Mouse (Mus musculus): ENCODE measurements around the gene Olfr1140. TPM values are rescaled to one million over a fixed set of nuclear protein-coding genes. Genes with fewer than 3 reads are reported as not detected.

Olfr1140 gene
- polyA plus RNA-seq (2015; fragmentation: Nextera tagmentation; extraction: Ambion mirVana), result not detected in 2 replicates

GRCm38 (mm10) chr2:87743452-87743851 is at the start of gene Olfr1140:
Gene Olfr1140 (plus strand): TSS chr2:87743752.
- no peak within 1 kb of the TSS for H3K9ac ChIP-seq (ENCODE audit: low read depth, low read length)
- WGBS, result 74% methylated on average over 3 of the region's 3 CpGs
- no peaks in the 10 kb centered on the region for H3K27me3 ChIP-seq (replicated peaks; ENCODE audit: control insufficient read depth, insufficient read depth, low read length)
- no peaks in the 10 kb centered on the region for H3K9me3 ChIP-seq (ENCODE audit: control insufficient read depth, low read length)
- H3K4me3 ChIP-seq (ENCODE audit: low read length), result no peak within 1 kb of the TSS
- ATAC-seq, result no peak
- no peak within 1 kb of the TSS for H3K27ac ChIP-seq (ENCODE audit: low read length)
- H3K4me1 ChIP-seq (ENCODE audit: control insufficient read depth, insufficient read depth, low read length), result no peaks in the 10 kb centered on the region
- H3K4me2 ChIP-seq (ENCODE audit: low read depth, low read length), result no peak within 1 kb of the TSS
- no peaks in the 10 kb centered on the region for H3K36me3 ChIP-seq (ENCODE audit: control insufficient read depth, insufficient read depth, low read length)

DNA sequence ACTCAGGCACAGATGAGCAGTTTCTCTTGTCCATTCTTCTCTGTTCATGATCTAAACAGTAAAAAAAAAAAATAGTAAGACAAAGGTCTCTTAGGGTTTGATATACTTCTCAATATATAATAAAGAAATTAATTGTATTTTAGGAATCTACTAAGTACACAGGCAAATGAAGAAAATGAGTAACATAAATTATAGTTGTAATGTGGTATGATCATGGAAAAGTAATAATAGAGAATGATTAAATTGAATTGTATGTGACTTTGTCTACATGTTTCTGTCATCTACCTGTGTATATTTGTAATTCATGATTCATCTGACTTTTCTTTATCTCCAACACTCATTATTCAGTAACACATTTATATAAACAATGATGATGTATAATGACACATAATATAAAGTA is 49.7 kb upstream of the Olfr1140 start, which contains the start of gene Olfr1136:
Gene Olfr1136 (minus strand): TSS at position 101 of the 400 bp plus-strand sequence.
- Histone ChIP-seq H3K36me3 (ENCODE audit: control insufficient read depth, insufficient read depth, low read length) (no peaks in the 10 kb centered on the region), H3K9me3 (ENCODE audit: control insufficient read depth, low read length) (no peaks in the 10 kb centered on the region), H3K4me2 (ENCODE audit: low read depth, low read length) (no peak within 1 kb of the TSS), H3K27ac (ENCODE audit: low read length) (no peak within 1 kb of the TSS), H3K4me1 (ENCODE audit: control insufficient read depth, insufficient read depth, low read length) (no peaks in the 10 kb centered on the region), H3K27me3 (replicated peaks; ENCODE audit: control insufficient read depth, insufficient read depth, low read length) (no peaks in the 10 kb centered on the region), H3K4me3 (ENCODE audit: low read length) (no peak within 1 kb of the TSS), H3K9ac (ENCODE audit: low read depth, low read length) (no peak within 1 kb of the TSS)
- no peak for ATAC-seq

GRCm38 (mm10) chr2:87713079-87713478 is 30.5 kb upstream of the Olfr1140 start, which contains the start of gene Olfr1137:
Gene Olfr1137 (minus strand): TSS chr2:87713179.
- Histone ChIP-seq H3K4me1 (ENCODE audit: control insufficient read depth, insufficient read depth, low read length) (no peaks in the 10 kb centered on the region), H3K27me3 (replicated peaks; ENCODE audit: control insufficient read depth, insufficient read depth, low read length) (no peaks in the 10 kb centered on the region), H3K27ac (ENCODE audit: low read length) (no peak within 1 kb of the TSS), H3K4me3 (ENCODE audit: low read length) (no peak within 1 kb of the TSS), H3K9me3 (ENCODE audit: control insufficient read depth, low read length) (no peaks in the 10 kb centered on the region), H3K36me3 (ENCODE audit: control insufficient read depth, insufficient read depth, low read length) (no peaks in the 10 kb centered on the region), H3K9ac (ENCODE audit: low read depth, low read length) (no peak within 1 kb of the TSS), H3K4me2 (ENCODE audit: low read depth, low read length) (no peak within 1 kb of the TSS)
- ATAC-seq, result no peak

DNA sequence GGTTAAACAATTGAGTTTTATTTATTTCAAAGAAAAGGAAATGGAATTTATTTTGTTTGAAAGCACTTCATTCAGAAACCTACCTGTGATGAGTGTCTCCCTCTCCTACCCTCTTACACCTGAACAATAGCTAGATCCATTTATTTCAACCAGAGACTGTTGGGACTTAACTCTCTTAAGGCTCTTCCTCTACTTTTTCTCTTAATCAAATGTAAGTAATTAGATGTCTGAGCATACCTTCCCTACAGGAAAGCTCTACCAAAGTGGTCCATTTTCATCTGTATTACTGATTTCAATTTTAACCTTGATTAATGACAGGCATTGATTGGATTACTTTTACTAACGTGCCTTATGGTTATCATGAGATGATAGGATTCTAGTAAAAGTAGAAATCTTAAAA is 3.7 kb upstream of the Olfr1140 start, which contains the start of gene Olfr1138:
Gene Olfr1138 (minus strand): TSS at position 101 of the 400 bp plus-strand sequence.
- ATAC-seq, result no peak

GRCm38 (mm10) chr2:87753891-87754290 is 10.3 kb downstream of the Olfr1140 start, which contains the start of gene Olfr1141:
Gene Olfr1141 (minus strand): TSS chr2:87753991.
- no peak within 1 kb of the TSS for H3K27ac ChIP-seq (ENCODE audit: low read length)
- no peak within 1 kb of the TSS for H3K4me2 ChIP-seq (ENCODE audit: low read depth, low read length)
- H3K9ac ChIP-seq (ENCODE audit: low read depth, low read length), result no peak within 1 kb of the TSS
- no peak within 1 kb of the TSS for H3K4me3 ChIP-seq (ENCODE audit: low read length)
- H3K36me3 ChIP-seq (ENCODE audit: control insufficient read depth, insufficient read depth, low read length), result no peaks in the 10 kb centered on the region
- H3K27me3 ChIP-seq (replicated peaks; ENCODE audit: control insufficient read depth, insufficient read depth, low read length), result no peaks in the 10 kb centered on the region
- no peaks in the 10 kb centered on the region for H3K4me1 ChIP-seq (ENCODE audit: control insufficient read depth, insufficient read depth, low read length)
- 92% methylated on average over 1 of the region's 1 CpGs for WGBS
- no peak for ATAC-seq
- H3K9me3 ChIP-seq (ENCODE audit: control insufficient read depth, low read length), result no peaks in the 10 kb centered on the region

More for the DNA sequence above, 3.7 kb upstream of the Olfr1140 start, which contains the start of gene Olfr1138:
- no peak within 1 kb of the TSS for H3K9ac ChIP-seq (ENCODE audit: low read depth, low read length)
- no peaks in the 10 kb centered on the region for H3K27me3 ChIP-seq (replicated peaks; ENCODE audit: control insufficient read depth, insufficient read depth, low read length)
- no peaks in the 10 kb centered on the region for H3K4me1 ChIP-seq (ENCODE audit: control insufficient read depth, insufficient read depth, low read length)
- H3K4me3 ChIP-seq (ENCODE audit: low read length), result no peak within 1 kb of the TSS
- 89% methylated on average over 1 of the region's 1 CpGs for WGBS
- H3K36me3 ChIP-seq (ENCODE audit: control insufficient read depth, insufficient read depth, low read length), result no peaks in the 10 kb centered on the region
- H3K4me2 ChIP-seq (ENCODE audit: low read depth, low read length), result no peak within 1 kb of the TSS
- H3K27ac ChIP-seq (ENCODE audit: low read length), result no peak within 1 kb of the TSS
- H3K9me3 ChIP-seq (ENCODE audit: control insufficient read depth, low read length), result no peaks in the 10 kb centered on the region

GRCm38 (mm10) chr2:87776143-87776542 is 32.6 kb downstream of the Olfr1140 start:
- no peak for ATAC-seq
- no peaks in the 10 kb centered on the region for H3K27me3 ChIP-seq (replicated peaks; ENCODE audit: control insufficient read depth, insufficient read depth, low read length)
- H3K4me1 ChIP-seq (ENCODE audit: control insufficient read depth, insufficient read depth, low read length), result no peaks in the 10 kb centered on the region
- H3K9me3 ChIP-seq (ENCODE audit: control insufficient read depth, low read length), result no peaks in the 10 kb centered on the region
- H3K4me3 ChIP-seq (ENCODE audit: low read length), result no peak overlapping the region
- no peak overlapping the region for H3K4me2 ChIP-seq (ENCODE audit: low read depth, low read length)
- no peak overlapping the region for H3K9ac ChIP-seq (ENCODE audit: low read depth, low read length)
- WGBS, result 31% methylated on average over 1 of the region's 1 CpGs
- H3K36me3 ChIP-seq (ENCODE audit: control insufficient read depth, insufficient read depth, low read length), result no peaks in the 10 kb centered on the region
- H3K27ac ChIP-seq (ENCODE audit: low read length), result no peak overlapping the region

GRCm38 (mm10) chr2:87779183-87779582 is 35.6 kb downstream of the Olfr1140 start, which contains the start of gene Olfr152:
Gene Olfr152 (plus strand): TSS chr2:87779483.
- H3K27ac ChIP-seq (ENCODE audit: low read length), result no peak within 1 kb of the TSS
- H3K27me3 ChIP-seq (replicated peaks; ENCODE audit: control insufficient read depth, insufficient read depth, low read length), result no peaks in the 10 kb centered on the region
- H3K4me3 ChIP-seq (ENCODE audit: low read length), result no peak within 1 kb of the TSS
- no peak within 1 kb of the TSS for H3K9ac ChIP-seq (ENCODE audit: low read depth, low read length)
- no peak within 1 kb of the TSS for H3K4me2 ChIP-seq (ENCODE audit: low read depth, low read length)
- H3K4me1 ChIP-seq (ENCODE audit: control insufficient read depth, insufficient read depth, low read length), result no peaks in the 10 kb centered on the region
- 74% methylated on average over 4 of the region's 4 CpGs for WGBS
- no peak for ATAC-seq
- H3K36me3 ChIP-seq (ENCODE audit: control insufficient read depth, insufficient read depth, low read length), result no peaks in the 10 kb centered on the region
- H3K9me3 ChIP-seq (ENCODE audit: control insufficient read depth, low read length), result no peaks in the 10 kb centered on the region

Other genes with a start within 250 kb of the Olfr1140 start
- not detected in 2 replicates for gene Pramel7, start 246.7 kb upstream of the Olfr1140 start, polyA plus RNA-seq (2015; fragmentation: Nextera tagmentation; extraction: Ambion mirVana)
- not detected in 2 replicates for gene Pramel6, start 237.2 kb upstream of the Olfr1140 start, polyA plus RNA-seq (2015; fragmentation: Nextera tagmentation; extraction: Ambion mirVana)
- gene Olfr153, start 212.0 kb upstream of the Olfr1140 start, polyA plus RNA-seq (2015; fragmentation: Nextera tagmentation; extraction: Ambion mirVana), result not detected in 2 replicates
- not detected in 2 replicates for gene Olfr1128, start 198.2 kb upstream of the Olfr1140 start, polyA plus RNA-seq (2015; fragmentation: Nextera tagmentation; extraction: Ambion mirVana)
- gene Olfr1129, start 169.8 kb upstream of the Olfr1140 start, polyA plus RNA-seq (2015; fragmentation: Nextera tagmentation; extraction: Ambion mirVana), result not detected in 2 replicates
- gene Olfr1130, start 137.5 kb upstream of the Olfr1140 start, polyA plus RNA-seq (2015; fragmentation: Nextera tagmentation; extraction: Ambion mirVana), result not detected in 2 replicates
- gene Olfr1131, start 116.6 kb upstream of the Olfr1140 start, polyA plus RNA-seq (2015; fragmentation: Nextera tagmentation; extraction: Ambion mirVana), result not detected in 2 replicates
- not detected in 2 replicates for gene Olfr1132, start 106.2 kb upstream of the Olfr1140 start, polyA plus RNA-seq (2015; fragmentation: Nextera tagmentation; extraction: Ambion mirVana)
- gene Olfr1133, start 96.4 kb upstream of the Olfr1140 start, polyA plus RNA-seq (2015; fragmentation: Nextera tagmentation; extraction: Ambion mirVana), result not detected in 2 replicates
- not detected in 2 replicates for gene Olfr1134, start 85.3 kb upstream of the Olfr1140 start, polyA plus RNA-seq (2015; fragmentation: Nextera tagmentation; extraction: Ambion mirVana)
- not detected in 2 replicates for gene Olfr1135, start 70.1 kb upstream of the Olfr1140 start, polyA plus RNA-seq (2015; fragmentation: Nextera tagmentation; extraction: Ambion mirVana)
- gene Olfr1136, start 49.8 kb upstream of the Olfr1140 start, polyA plus RNA-seq (2015; fragmentation: Nextera tagmentation; extraction: Ambion mirVana), result not detected in 2 replicates
- gene Olfr1137, start 30.6 kb upstream of the Olfr1140 start, polyA plus RNA-seq (2015; fragmentation: Nextera tagmentation; extraction: Ambion mirVana), result not detected in 2 replicates
- gene Olfr1138, start 3.8 kb upstream of the Olfr1140 start, polyA plus RNA-seq (2015; fragmentation: Nextera tagmentation; extraction: Ambion mirVana), result not detected in 2 replicates
- not detected in 2 replicates for gene Olfr1141, start 10.2 kb downstream of the Olfr1140 start, polyA plus RNA-seq (2015; fragmentation: Nextera tagmentation; extraction: Ambion mirVana)
- not detected in 2 replicates for gene Olfr152, start 35.7 kb downstream of the Olfr1140 start, polyA plus RNA-seq (2015; fragmentation: Nextera tagmentation; extraction: Ambion mirVana)
- not detected in 2 replicates for gene Olfr1143, start 56.8 kb downstream of the Olfr1140 start, polyA plus RNA-seq (2015; fragmentation: Nextera tagmentation; extraction: Ambion mirVana)
- not detected in 2 replicates for gene Olfr1145, start 66.1 kb downstream of the Olfr1140 start, polyA plus RNA-seq (2015; fragmentation: Nextera tagmentation; extraction: Ambion mirVana)
- not detected in 2 replicates for gene Olfr1148, start 86.8 kb downstream of the Olfr1140 start, polyA plus RNA-seq (2015; fragmentation: Nextera tagmentation; extraction: Ambion mirVana)
- not detected in 2 replicates for gene Olfr1150-ps1, start 100.2 kb downstream of the Olfr1140 start, polyA plus RNA-seq (2015; fragmentation: Nextera tagmentation; extraction: Ambion mirVana)
- not detected in 2 replicates for gene Olfr1151, start 112.1 kb downstream of the Olfr1140 start, polyA plus RNA-seq (2015; fragmentation: Nextera tagmentation; extraction: Ambion mirVana)
- gene Olfr1152, start 122.7 kb downstream of the Olfr1140 start, polyA plus RNA-seq (2015; fragmentation: Nextera tagmentation; extraction: Ambion mirVana), result not detected in 2 replicates
- gene Olfr1153, start 151.2 kb downstream of the Olfr1140 start, polyA plus RNA-seq (2015; fragmentation: Nextera tagmentation; extraction: Ambion mirVana), result not detected in 2 replicates
- not detected in 2 replicates for gene Olfr1154, start 161.4 kb downstream of the Olfr1140 start, polyA plus RNA-seq (2015; fragmentation: Nextera tagmentation; extraction: Ambion mirVana)
- not detected in 2 replicates for gene Olfr1155, start 201.4 kb downstream of the Olfr1140 start, polyA plus RNA-seq (2015; fragmentation: Nextera tagmentation; extraction: Ambion mirVana)
- not detected in 2 replicates for gene Olfr1156, start 209.3 kb downstream of the Olfr1140 start, polyA plus RNA-seq (2015; fragmentation: Nextera tagmentation; extraction: Ambion mirVana)
- not detected in 2 replicates for gene Olfr1157, start 224.5 kb downstream of the Olfr1140 start, polyA plus RNA-seq (2015; fragmentation: Nextera tagmentation; extraction: Ambion mirVana)
- gene Olfr74, start 230.9 kb downstream of the Olfr1140 start, polyA plus RNA-seq (2015; fragmentation: Nextera tagmentation; extraction: Ambion mirVana), result not detected in 2 replicates
- not detected in 2 replicates for gene Olfr1158, start 246.4 kb downstream of the Olfr1140 start, polyA plus RNA-seq (2015; fragmentation: Nextera tagmentation; extraction: Ambion mirVana)